Mouse (Mus musculus): ENCODE measurements at regions not wholly inside any gene's neighbourhood (a gene's known extent, or its start where the extent isn't known, plus 50 kb on each side); places are given as distances from the start of the nearest gene placed in this dataset.

GRCm38 (mm10) chr4:93467998-93468397 lies 132.7 kb upstream of the Tusc1 start:
- no peak for DNase-seq (ENCODE audit: extremely low spot score in 1 of 2, low spot score in 1 of 2)

GRCm38 (mm10) chr4:93467424-93467823 lies 132.1 kb upstream of the Tusc1 start:
- DNase-seq (ENCODE audit: extremely low spot score in 1 of 2, low spot score in 1 of 2) = no peak

DNA sequence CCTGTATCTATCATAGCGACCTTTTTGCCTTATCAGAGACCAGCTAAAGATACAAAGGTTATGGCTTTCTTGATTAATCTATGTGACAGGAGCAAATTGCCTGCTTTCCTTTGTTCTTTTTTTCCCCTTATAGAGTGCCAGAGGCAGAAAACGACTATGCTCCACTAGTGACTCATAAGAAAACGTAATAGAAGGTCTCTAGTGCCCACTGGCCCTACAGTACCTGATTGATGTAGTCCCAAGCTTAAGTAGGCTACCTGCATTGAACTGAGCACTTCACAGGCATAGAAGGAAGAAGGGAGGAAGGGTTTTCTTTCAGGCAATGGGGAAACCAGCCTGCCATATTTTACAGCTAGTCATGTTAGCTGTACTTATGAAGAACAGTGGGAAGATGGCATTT lies 116.0 kb upstream of the Tusc1 start:
- no peak for DNase-seq (ENCODE audit: extremely low spot score in 1 of 2, low spot score in 1 of 2)

GRCm38 (mm10) chr4:93450831-93451230 lies 115.5 kb upstream of the Tusc1 start:
- no peak for DNase-seq (ENCODE audit: extremely low spot score in 1 of 2, low spot score in 1 of 2)

- no peak for DNase-seq (ENCODE audit: extremely low spot score in 1 of 2, low spot score in 1 of 2)
These were observed 109.4 kb upstream of the Tusc1 start for GRCm38 (mm10) chr4:93444666-93445065.

DNA sequence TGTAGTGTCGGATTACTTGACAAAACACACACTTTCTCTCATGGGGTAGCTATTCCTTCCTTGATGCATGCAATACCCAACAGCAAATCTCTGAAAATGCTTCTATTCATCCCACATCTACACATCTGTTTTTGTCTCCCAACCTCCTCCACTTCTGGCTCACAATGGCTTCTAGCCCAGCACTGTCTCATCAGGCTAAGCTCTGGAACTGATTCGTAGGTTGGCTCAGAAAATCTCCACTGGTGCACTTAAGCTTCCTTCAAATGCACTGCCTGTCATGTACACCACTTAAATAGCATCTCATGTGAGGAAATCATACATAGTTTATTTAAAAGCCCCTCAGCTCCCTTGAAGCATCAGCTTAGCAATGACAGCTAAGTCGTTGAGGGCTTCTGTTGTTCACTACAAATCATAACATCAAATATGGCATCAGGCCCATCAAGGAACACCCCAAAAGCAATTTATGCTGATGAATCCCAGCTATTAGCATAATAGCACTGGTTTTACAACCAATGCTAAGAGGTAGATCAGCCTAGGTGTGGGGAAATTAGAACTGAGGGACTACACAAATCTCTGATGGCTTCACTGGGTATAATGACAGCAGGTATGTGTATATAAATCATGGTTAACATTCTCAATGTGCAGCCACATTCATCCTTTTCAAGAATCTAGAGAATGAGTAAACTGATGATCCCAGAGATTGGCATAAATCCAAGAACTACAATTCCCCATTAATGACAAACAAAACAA lies 103.5 kb upstream of the Tusc1 start:
- peak in 1 of 2 experiments; percentile 11 for DNase-seq (ENCODE audit: extremely low spot score in 1 of 2, low spot score in 1 of 2)

DNA sequence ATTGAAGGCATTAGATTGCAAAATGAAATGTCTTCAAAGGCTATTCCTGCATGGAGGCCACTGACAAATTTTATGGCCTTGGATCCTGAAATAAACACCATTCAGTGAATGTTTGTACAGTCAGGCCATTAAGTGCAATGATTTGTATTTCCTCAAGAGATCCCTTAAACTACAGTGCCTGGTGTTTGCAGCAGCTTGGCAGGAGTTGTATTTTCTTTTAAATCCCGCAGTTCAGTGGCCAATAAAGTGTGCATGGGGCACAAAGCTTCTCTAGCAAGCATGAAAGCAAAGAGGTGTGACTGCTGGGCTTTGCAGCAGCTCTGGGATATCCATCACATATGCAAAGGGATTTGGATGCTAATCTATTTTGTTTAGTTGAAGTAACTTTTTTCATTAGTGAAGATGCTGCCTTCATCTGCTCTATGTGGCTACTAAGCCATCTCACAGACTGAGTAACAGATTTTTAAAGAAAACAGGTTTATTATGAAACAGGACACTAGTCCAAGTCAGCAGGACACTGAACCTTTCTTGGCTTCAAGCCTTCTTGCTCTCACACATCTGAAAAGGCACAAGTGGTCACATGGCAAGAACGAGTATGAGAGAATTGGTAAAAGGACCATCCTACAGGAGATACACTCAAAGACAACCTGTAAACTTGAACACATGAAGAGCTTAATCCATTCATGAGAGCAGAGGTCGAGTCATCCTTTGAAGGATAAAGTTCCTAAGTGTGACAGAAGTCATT lies 102.2 kb upstream of the Tusc1 start:
- DNase-seq (ENCODE audit: extremely low spot score in 1 of 2, low spot score in 1 of 2) = no peak

GRCm38 (mm10) chr4:93412695-93413094 lies 77.4 kb upstream of the Tusc1 start:
- DNase-seq (ENCODE audit: extremely low spot score in 1 of 2, low spot score in 1 of 2) = no peak

- DNase-seq (ENCODE audit: extremely low spot score in 1 of 2, low spot score in 1 of 2) = no peak
These were observed 71.6 kb upstream of the Tusc1 start for GRCm38 (mm10) chr4:93406876-93407275.

DNA sequence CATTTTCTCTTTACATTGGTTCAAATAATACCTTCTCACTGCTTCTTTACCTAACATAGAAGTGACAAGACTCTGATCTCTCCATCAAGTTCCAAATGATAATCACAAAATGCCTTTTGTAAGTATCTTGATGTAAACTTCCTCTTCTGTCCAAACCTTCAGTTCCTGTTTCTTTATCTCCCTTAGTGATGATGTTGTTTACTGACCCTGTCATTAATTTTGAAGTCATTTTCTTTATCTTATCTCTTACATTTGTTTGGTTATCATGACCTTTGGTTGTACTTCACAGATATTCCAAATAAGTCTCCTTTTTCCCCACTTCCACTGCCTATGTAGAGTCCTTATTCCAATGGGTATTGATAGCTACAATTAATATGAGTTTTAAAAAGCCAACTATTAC lies 65.3 kb upstream of the Tusc1 start:
- no peak for DNase-seq (ENCODE audit: extremely low spot score in 1 of 2, low spot score in 1 of 2)
